Mouse (Mus musculus) thymus, postnatal 4 days (tissue): ENCODE measurements around the gene Fis1.

Source experiments
- DNase-seq: peaks from one replicate; pipeline ENCODE4 v3.0.0; 2021

Gene Fis1

GRCm38 (mm10) chr5:136977769-136978168 lies 24.7 kb downstream of the Fis1 start:
- DNase-seq, result no peak

GRCm38 (mm10) chr5:136979762-136980161 lies 26.7 kb downstream of the Fis1 start:
- DNase-seq, result no peak

- DNase-seq, result peak; percentile 42
Observed at GRCm38 (mm10) chr5:136980974-136981373, 27.9 kb downstream of the Fis1 start.

- DNase-seq, result peak; percentile 82
Observed at GRCm38 (mm10) chr5:136982338-136982930, 29.4 kb downstream of the Fis1 start.

- DNase-seq, result no peak
Observed at GRCm38 (mm10) chr5:136984828-136985227, 31.8 kb downstream of the Fis1 start.

DNA sequence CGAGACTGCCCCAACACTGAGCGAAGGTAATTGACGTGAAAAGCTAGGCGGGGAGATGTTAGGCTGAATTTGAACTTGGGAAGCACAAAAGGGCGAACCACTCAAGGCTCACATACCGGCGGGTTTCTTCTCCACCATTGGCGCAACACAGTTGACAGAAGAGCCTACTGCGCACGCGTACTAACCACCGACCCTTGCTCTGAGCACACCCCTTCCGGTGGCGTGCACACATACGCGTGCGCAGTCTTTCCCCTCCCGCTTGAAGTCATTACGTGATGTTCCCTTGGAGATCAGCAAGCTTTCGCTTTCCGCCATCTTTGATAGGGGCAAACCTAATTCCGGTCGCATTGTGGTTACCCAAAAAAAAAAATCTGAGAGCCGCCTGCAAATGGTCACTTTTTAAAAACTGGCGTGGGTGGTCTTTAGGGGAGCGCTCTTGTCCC lies 33.6 kb downstream of the Fis1 start, which contains the start of gene Plod3:
Gene Plod3 (plus strand): TSS at position 325 of the 443 bp plus-strand sequence.
- peak; percentile 97 for DNase-seq

DNA sequence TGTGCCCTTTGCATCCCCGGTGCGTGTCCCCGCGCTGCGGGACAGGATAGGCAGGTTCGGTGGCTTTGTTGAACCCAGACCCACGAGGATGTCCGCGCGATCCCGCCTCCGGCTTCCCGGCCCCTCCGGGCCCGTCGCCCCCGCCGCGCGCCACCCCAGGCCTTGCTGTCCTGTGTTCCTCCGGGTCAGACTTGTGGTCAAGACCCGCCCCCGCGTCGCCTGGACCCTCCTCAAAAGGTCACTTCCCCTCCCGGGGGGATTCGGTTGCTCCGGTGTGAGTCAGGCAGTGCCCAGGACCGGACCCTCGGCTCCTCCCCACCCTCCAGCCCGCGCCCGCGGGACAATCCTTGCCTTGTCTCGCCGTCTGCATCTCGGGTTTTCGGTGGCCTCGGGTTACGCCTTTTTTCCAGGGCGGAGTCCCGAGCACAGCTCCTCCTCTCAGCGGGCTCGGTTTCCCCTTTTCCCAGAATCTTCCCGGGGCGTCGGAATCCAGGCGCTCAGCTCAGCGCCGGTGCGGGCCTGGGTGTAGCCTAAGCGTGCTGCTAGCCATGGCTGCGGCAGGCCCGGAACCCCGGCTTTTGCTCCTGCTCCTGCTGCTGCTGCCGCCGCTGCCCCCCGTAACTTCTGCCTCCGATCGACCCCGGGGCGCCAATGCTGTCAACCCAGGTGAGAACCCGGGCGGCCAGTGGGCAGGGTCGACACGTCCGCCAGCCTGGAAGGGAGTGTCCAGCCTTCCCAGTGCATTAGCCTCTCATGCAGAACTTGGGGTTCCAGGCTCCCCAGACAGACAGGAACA lies 34.3 kb downstream of the Fis1 start:
- peak; percentile 75 for DNase-seq

- DNase-seq, result no peak
Observed at GRCm38 (mm10) chr5:136987934-136988271, 34.8 kb downstream of the Fis1 start, which contains the start of gene Znhit1. Znhit1 (minus strand) TSS chr5:136988021.

DNA sequence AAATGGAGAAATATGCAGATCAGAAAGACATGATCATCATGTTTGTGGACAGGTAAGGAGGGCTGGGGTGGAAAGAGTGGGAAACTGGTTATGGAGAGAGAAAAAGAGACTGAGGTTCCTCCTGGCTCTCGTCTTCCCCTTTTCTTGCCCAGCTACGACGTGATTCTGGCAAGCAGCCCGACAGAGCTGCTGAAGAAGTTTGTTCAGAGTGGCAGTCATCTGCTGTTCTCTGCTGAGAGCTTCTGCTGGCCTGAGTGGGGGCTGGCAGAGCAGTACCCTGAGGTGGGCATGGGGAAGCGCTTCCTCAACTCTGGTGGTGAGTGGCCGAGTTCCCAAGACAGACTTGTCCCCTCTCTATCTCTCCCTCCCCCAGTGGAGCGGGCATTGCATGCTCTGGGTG lies 35.3 kb downstream of the Fis1 start:
- DNase-seq, result no peak

- no peak for DNase-seq
Observed at GRCm38 (mm10) chr5:136989801-136990200, 36.7 kb downstream of the Fis1 start.

DNA sequence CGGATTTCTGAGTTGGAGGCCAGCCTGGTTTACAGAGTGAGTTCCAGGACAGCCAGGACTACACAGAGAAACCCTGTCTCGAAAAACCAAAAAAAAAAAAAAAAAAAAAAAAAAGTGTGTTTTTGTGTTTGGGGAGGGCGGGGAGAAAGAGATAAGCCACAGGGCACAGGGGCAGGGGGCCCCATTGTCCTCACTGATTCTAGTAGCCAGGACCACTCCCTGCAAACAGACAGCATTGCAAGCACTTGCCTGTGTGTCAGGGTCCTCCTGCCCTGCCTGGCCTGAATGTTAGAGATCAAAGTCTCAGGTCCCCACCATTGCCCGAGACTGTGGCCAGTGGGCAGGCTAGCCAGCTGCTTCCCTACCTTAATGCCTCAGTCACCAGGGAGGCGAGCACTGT lies 46.4 kb downstream of the Fis1 start:
- DNase-seq, result no peak

DNA sequence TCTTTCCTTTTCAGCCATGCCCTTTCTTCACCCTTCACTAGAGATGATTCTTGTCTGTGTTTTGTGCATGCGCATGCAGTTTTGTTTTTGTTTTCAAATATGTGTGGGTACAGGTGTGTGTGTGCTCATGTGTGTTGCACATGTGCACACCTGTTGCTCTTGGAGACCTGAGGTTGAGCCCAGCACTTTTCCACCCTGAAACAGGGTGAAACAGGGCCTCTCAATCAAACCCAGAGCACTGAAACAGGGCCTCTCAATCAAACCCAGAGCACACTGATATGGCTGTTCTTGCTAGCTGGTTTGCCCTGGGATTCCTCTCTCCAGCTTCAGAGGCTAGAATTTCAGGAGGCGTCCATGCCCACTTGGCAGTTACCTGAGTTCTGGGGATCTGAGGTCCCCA lies 47.5 kb downstream of the Fis1 start:
- DNase-seq, result no peak

- DNase-seq, result no peak
Observed at GRCm38 (mm10) chr5:137007276-137007675, 54.2 kb downstream of the Fis1 start.

DNA sequence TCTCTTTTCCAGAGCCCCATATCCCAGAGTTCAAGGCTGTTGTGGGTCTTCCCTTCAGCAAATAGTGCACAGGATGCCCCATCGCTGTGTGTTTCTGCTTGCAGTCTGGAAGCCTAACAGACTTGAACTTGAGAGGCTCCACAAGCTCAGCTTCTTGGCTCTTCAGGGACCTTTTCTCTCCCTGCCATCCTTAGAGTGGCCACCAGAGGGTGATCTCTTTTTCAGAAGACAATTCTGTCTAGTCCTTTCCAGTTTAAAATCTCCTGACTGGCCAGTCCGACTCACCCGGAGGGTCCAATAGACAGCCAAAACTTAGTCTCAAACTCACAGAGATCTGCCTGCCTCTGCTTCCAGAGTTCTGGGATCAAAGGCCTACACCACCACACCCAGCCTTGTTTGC lies 56.9 kb downstream of the Fis1 start:
- DNase-seq, result peak; percentile 73

DNA sequence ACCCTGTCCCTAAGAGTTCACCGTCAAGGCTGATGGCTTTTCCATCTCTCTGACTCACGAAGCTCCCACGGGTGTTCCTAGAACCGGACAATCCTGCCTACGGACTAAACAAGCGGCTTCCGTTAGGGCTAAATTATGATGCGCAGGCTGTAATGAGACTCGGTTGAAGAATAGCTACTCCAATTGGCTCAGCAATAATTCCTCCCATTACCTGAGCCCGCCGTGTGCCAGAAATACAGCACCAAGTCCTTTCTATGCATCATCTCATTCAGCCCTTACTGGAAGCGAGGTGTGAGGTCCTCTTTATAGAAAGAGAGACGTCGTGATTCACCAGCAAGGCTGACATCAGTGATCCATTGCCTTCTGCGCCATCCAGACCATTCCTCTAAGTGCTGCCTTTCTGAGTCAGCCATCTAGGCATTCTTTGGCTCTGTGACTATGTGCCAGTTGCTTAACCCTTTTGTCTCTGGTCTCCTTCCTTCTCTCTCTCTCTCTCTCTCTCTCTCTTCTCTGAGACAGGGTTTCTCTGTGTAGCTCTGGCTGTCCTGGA lies 59.4 kb downstream of the Fis1 start:
- DNase-seq, result no peak
